Mouse (Mus musculus): Measurements from ENCODE around the gene Nrp2.
A peak's percentile ranks its signal among the peaks of the same experiment; 100 is the strongest.

Gene Nrp2

GRCm38 (mm10) chr1:62703158-62704116 lies at the start of gene Nrp2:
Gene Nrp2 (plus strand): TSS chr1:62703285.
- peak; percentile 90 to 93 for DNase-seq (ENCODE audit: low spot score in 2 of 2)

- DNase-seq (ENCODE audit: low spot score in 2 of 2) = no peak
Observed at GRCm38 (mm10) chr1:62654436-62654835, 48.6 kb upstream of the Nrp2 start.

- peak; percentile 71 to 81 for DNase-seq (ENCODE audit: low spot score in 2 of 2)
Observed at GRCm38 (mm10) chr1:62664960-62665645, 38.0 kb upstream of the Nrp2 start.

GRCm38 (mm10) chr1:62665771-62666730 lies 37.0 kb upstream of the Nrp2 start:
- no peak for DNase-seq (ENCODE audit: low spot score in 2 of 2)

GRCm38 (mm10) chr1:62666780-62667179 lies 36.3 kb upstream of the Nrp2 start:
- DNase-seq (ENCODE audit: low spot score in 2 of 2) = no peak

GRCm38 (mm10) chr1:62678611-62679344 lies 24.3 kb upstream of the Nrp2 start:
- DNase-seq (ENCODE audit: low spot score in 2 of 2) = no peak

GRCm38 (mm10) chr1:62679466-62679865 lies 23.6 kb upstream of the Nrp2 start:
- DNase-seq (ENCODE audit: low spot score in 2 of 2) = no peak

GRCm38 (mm10) chr1:62682456-62683385 lies 20.4 kb upstream of the Nrp2 start:
- DNase-seq (ENCODE audit: low spot score in 2 of 2) = no peak

- no peak for DNase-seq (ENCODE audit: low spot score in 2 of 2)
Observed at GRCm38 (mm10) chr1:62683498-62683897, 19.6 kb upstream of the Nrp2 start.

GRCm38 (mm10) chr1:62687511-62687910 lies 15.6 kb upstream of the Nrp2 start:
- no peak for DNase-seq (ENCODE audit: low spot score in 2 of 2)

GRCm38 (mm10) chr1:62691175-62691574 lies 11.9 kb upstream of the Nrp2 start:
- no peak for DNase-seq (ENCODE audit: low spot score in 2 of 2)

GRCm38 (mm10) chr1:62696312-62696982 lies 6.6 kb upstream of the Nrp2 start:
- DNase-seq (ENCODE audit: low spot score in 2 of 2) = no peak

GRCm38 (mm10) chr1:62696983-62697341 lies 6.1 kb upstream of the Nrp2 start:
- no peak for DNase-seq (ENCODE audit: low spot score in 2 of 2)

GRCm38 (mm10) chr1:62697353-62697752 lies 5.7 kb upstream of the Nrp2 start:
- DNase-seq (ENCODE audit: low spot score in 2 of 2) = no peak

- no peak for DNase-seq (ENCODE audit: low spot score in 2 of 2)
Observed at GRCm38 (mm10) chr1:62699801-62700200, 3.3 kb upstream of the Nrp2 start.

GRCm38 (mm10) chr1:62701065-62701921 lies 1.8 kb upstream of the Nrp2 start:
- DNase-seq (ENCODE audit: low spot score in 2 of 2) = peak; percentile 90 to 91

- DNase-seq (ENCODE audit: low spot score in 2 of 2) = no peak
Observed at GRCm38 (mm10) chr1:62702743-62703142, 342 bp upstream of the Nrp2 start.

- DNase-seq (ENCODE audit: low spot score in 2 of 2) = no peak
Observed at GRCm38 (mm10) chr1:62704117-62704888, 1.2 kb downstream of the Nrp2 start.
